ENCODE assay signal across 27 mouse cellular contexts in genomic region chr14:54211199-54211598, GRCm38 (mm10). TPM values are rescaled to one million over a fixed set of nuclear protein-coding genes. Genes with fewer than 3 reads are reported as not detected.
DNase-seq lines count a peak whose midpoint lies in the region; ATAC-seq and TF ChIP-seq lines count a peak whose summit lies in the region.
"Had no signal": no experiment of that assay in that cellular context is flagged by ENCODE, and none has a peak within 500 bp of the region (broad histone marks: within the 10 kb centered on the region; RNA-seq: fewer than 3 reads in every experiment).

No protein-coding gene starts in this region.

- no peak for ATAC-seq in heart, embryonic 12.5 days (ENCODE audit: insufficient number of reproducible peaks, low FRiP score)
- ATAC-seq in activated CD4-positive, CD25-positive, alpha-beta regulatory T cell, adult 4 months, result peak; percentile 8
- ATAC-seq in kidney, embryonic 14.5 days (ENCODE audit: low FRiP score, low TSS enrichment), result no peak
- ATAC-seq: forebrain, embryonic 14.5 days; forebrain, postnatal 0 days; hindbrain, postnatal 0 days; intestine, embryonic 16.5 days had no signal

- no peak overlapping the region for H3K4me2 ChIP-seq in heart, embryonic 12.5 days
- no peak overlapping the region for H3K4me2 ChIP-seq in kidney, embryonic 14.5 days (replicated peaks; ENCODE audit: low read depth, low read length)
- H3K4me2 ChIP-seq: embryonic facial prominence, embryonic 12.5 days; embryonic facial prominence, embryonic 15.5 days; heart, embryonic 15.5 days; hindbrain, embryonic 14.5 days had no signal

- no peak overlapping the region for H3K9ac ChIP-seq in heart, embryonic 12.5 days
- no peak overlapping the region for H3K9ac ChIP-seq in kidney, embryonic 14.5 days (ENCODE audit: low read depth, low read length)
- H3K9ac ChIP-seq: embryonic facial prominence, embryonic 12.5 days; embryonic facial prominence, embryonic 15.5 days; forebrain, postnatal 0 days; heart, embryonic 15.5 days; hindbrain, embryonic 14.5 days had no signal

- peaks cover 39% of the 10 kb centered on the region for H3K4me1 ChIP-seq in heart, embryonic 12.5 days (replicated peaks)
- H3K4me1 ChIP-seq in thymus, adult 2 months (replicated peaks; ENCODE audit: control insufficient read depth, insufficient read depth, low read length), result peaks cover 55% of the 10 kb centered on the region
- peaks cover 28% of the 10 kb centered on the region; the same call in 1 of the 2 replicates for H3K4me1 ChIP-seq in kidney, embryonic 14.5 days (ENCODE audit: control insufficient read depth, insufficient read depth, low read length)
- H3K4me1 ChIP-seq: embryonic facial prominence, embryonic 12.5 days; embryonic facial prominence, embryonic 15.5 days had no signal

- 84% methylated on average over 8 of the region's 8 CpGs for WGBS in heart, embryonic 12.5 days
- 78% methylated on average over 8 of the region's 8 CpGs for WGBS in thymus, adult 2 months
- 91% methylated on average over 8 of the region's 8 CpGs for WGBS in kidney, embryonic 14.5 days

- no peak for TF ChIP-seq CTCF in thymus, adult 2 months (IDR thresholded peaks at IDR 0.05; ENCODE audit: borderline replicate concordance, control insufficient read depth, extremely low read depth, insufficient read depth, low read length, poor library complexity)

- no peaks in the 10 kb centered on the region for H3K9me3 ChIP-seq in heart, embryonic 12.5 days (replicated peaks)
- no peaks in the 10 kb centered on the region for H3K9me3 ChIP-seq in kidney, embryonic 14.5 days (ENCODE audit: control insufficient read depth, low read length)
- H3K9me3 ChIP-seq: embryonic facial prominence, embryonic 12.5 days; embryonic facial prominence, embryonic 15.5 days; heart, embryonic 15.5 days had no signal

- TF ChIP-seq POLR2A in thymus, adult 2 months (IDR thresholded peaks at IDR 0.05; ENCODE audit: control insufficient read depth, extremely low read depth, insufficient read depth, low read length, poor library complexity), result no peak

- H3K27me3 ChIP-seq in heart, embryonic 12.5 days (replicated peaks), result no peaks in the 10 kb centered on the region
- H3K27me3 ChIP-seq in thymus, adult 2 months (ENCODE audit: control insufficient read depth, insufficient read depth, low read length), result no peaks in the 10 kb centered on the region
- no peaks in the 10 kb centered on the region for H3K27me3 ChIP-seq in kidney, embryonic 14.5 days (ENCODE audit: control insufficient read depth, insufficient read depth, low read length)
- H3K27me3 ChIP-seq: embryonic facial prominence, embryonic 12.5 days; embryonic facial prominence, embryonic 15.5 days; heart, embryonic 15.5 days had no signal

- peak; percentile 84 for DNase-seq in heart, adult 11 months
- no peak for DNase-seq in thymus, adult 2 months
- DNase-seq in thymus, postnatal 10 days (ENCODE audit: low spot score in 2 of 2), result no peak
- DNase-seq in naive thymus-derived CD4-positive, alpha-beta T cell, adult 2 months (ENCODE audit: low read depth), result peak; percentile 79
- no peak for DNase-seq in kidney, adult 8-10 months
- DNase-seq: adrenal gland, adult 2 months; adrenal gland, postnatal 14 days; cerebellum, adult 11 months; cerebellum, adult 2 months; cerebellum, adult 9-11 months; cerebellum, postnatal 25 days; forebrain, postnatal 0 days; gastrocnemius, adult 2 months; gastrocnemius, postnatal 14 days; heart, adult 18-20 months; heart, postnatal 10 days; heart, postnatal 4 days had no signal

- H3K27ac ChIP-seq in heart, embryonic 12.5 days (ENCODE audit: poor library complexity, severe bottlenecking), result no peak overlapping the region
- peak overlapping the region; percentile 65 for H3K27ac ChIP-seq in thymus, adult 2 months (ENCODE audit: control insufficient read depth, insufficient read depth, low read length)
- no peak overlapping the region for H3K27ac ChIP-seq in kidney, embryonic 14.5 days (ENCODE audit: low read depth, low read length)
- H3K27ac ChIP-seq: embryonic facial prominence, embryonic 12.5 days; embryonic facial prominence, embryonic 15.5 days; gastrocnemius, adult 2 months; heart, embryonic 15.5 days; hindbrain, embryonic 14.5 days; hindbrain, postnatal 0 days had no signal

- H3K4me3 ChIP-seq in heart, embryonic 12.5 days, result no peak overlapping the region
- H3K4me3 ChIP-seq in thymus, adult 2 months (ENCODE audit: control insufficient read depth, insufficient read depth, low read length), result peak overlapping the region; percentile 25
- H3K4me3 ChIP-seq in kidney, embryonic 14.5 days (ENCODE audit: low read length), result no peak overlapping the region
- H3K4me3 ChIP-seq: embryonic facial prominence, embryonic 12.5 days; embryonic facial prominence, embryonic 15.5 days; gastrocnemius, adult 2 months; heart, embryonic 15.5 days had no signal

- no peaks in the 10 kb centered on the region for H3K36me3 ChIP-seq in heart, embryonic 12.5 days
- peaks cover 94% of the 10 kb centered on the region for H3K36me3 ChIP-seq in thymus, adult 2 months (ENCODE audit: control insufficient read depth, insufficient read depth, low read length)
- H3K36me3 ChIP-seq in kidney, embryonic 14.5 days (ENCODE audit: control insufficient read depth, insufficient read depth, low read length), result no peaks in the 10 kb centered on the region
- H3K36me3 ChIP-seq: embryonic facial prominence, embryonic 12.5 days; embryonic facial prominence, embryonic 15.5 days; heart, embryonic 15.5 days had no signal

RNA-seq across cellular contexts. Expression of gene Dad1, which starts 42.7 kb away (rescaled TPM):
- 365 and 374 TPM in 2 replicates for polyA plus RNA-seq in heart, embryonic 12.5 days (2016; fragmentation: Nextera tagmentation; extraction: Ambion mirVana)
- 513 and 641 TPM in 2 replicates for polyA plus RNA-seq in thymus, adult 2 months (2012; rRNA removed)
- 100 to 1,000 TPM; 424 to 425 TPM for polyA plus RNA-seq in activated CD4-positive, CD25-positive, alpha-beta regulatory T cell, adult 4 months (2017; shearing (Covaris generic))
- 431 and 487 TPM in 2 replicates for polyA plus RNA-seq in kidney, embryonic 14.5 days (2014; fragmentation: Nextera tagmentation; extraction: Ambion mirVana)

RNA-seq across cellular contexts. Expression of gene Abhd4, which starts 42.8 kb away (rescaled TPM):
- 87.6 and 90.2 TPM in 2 replicates for polyA plus RNA-seq in heart, embryonic 12.5 days (2016; fragmentation: Nextera tagmentation; extraction: Ambion mirVana)
- 21.5 and 23.6 TPM in 2 replicates for polyA plus RNA-seq in thymus, adult 2 months (2012; rRNA removed)
- polyA plus RNA-seq in activated CD4-positive, CD25-positive, alpha-beta regulatory T cell, adult 4 months (2017; shearing (Covaris generic)), result 10 to 100 TPM; 16.3 to 16.9 TPM
- 50.3 and 62.5 TPM in 2 replicates for polyA plus RNA-seq in kidney, embryonic 14.5 days (2014; fragmentation: Nextera tagmentation; extraction: Ambion mirVana)

Comparison
In these comparisons a context has a peak if more than half of its experiments do, and no peak if none do; other contexts are left out.
1. DNase-seq: peak in heart, adult 11 months (single experiment) and naive thymus-derived CD4-positive, alpha-beta T cell, adult 2 months (single experiment); none in thymus, adult 2 months (single experiment), thymus, postnatal 10 days (0 of 2) and kidney, adult 8-10 months (0 of 2).